Mouse (Mus musculus): ENCODE data around the gene Mllt10. TPM values are rescaled to one million over a fixed set of nuclear protein-coding genes. Genes with fewer than 3 reads are reported as not detected.

The Mllt10 gene
- polyA plus RNA-seq, 1 experiment from 2014 or later, result 54.8 TPM

Small RNA genes lying within 50 kb of the gene (microRNA-seq; reads per million reads assigned to microRNA genes)
- gene Gm23638 (not detected), gene Mir7655 (19.7 reads per million, percentile 32 among the genes with 10 or more reads in this experiment)

Other genes starting within 250 kb of the Mllt10 start
- not detected in 2 replicates for gene H2al2a, start 58.3 kb upstream of the Mllt10 start, polyA plus RNA-seq (2016; fragmentation: Nextera tagmentation; extraction: Ambion mirVana)
- gene A930004D18Rik, start 17.5 kb upstream of the Mllt10 start, polyA plus RNA-seq (2016; fragmentation: Nextera tagmentation; extraction: Ambion mirVana), result 14.5 and 14.9 TPM in 2 replicates
- gene Skida1, start 6.2 kb upstream of the Mllt10 start, polyA plus RNA-seq (2016; fragmentation: Nextera tagmentation; extraction: Ambion mirVana), result 6.7 and 9.4 TPM in 2 replicates